Mouse (Mus musculus) liver, embryonic 13.5 days (tissue): ENCODE results near the gene Arl11. TPM values are rescaled to one million over a fixed set of nuclear protein-coding genes. Genes with fewer than 3 reads are reported as not detected.
"Not testable (repeated sequence)": the region's sequence is repeated elsewhere in the genome, so short reads cannot be mapped to it uniquely, and the experiment has no call there.

ENCODE experiments used
- ATAC-seq: fragments of 200-750 bp; cut with Nextera tagmentation; 2 replicates; pipeline ENCODE4 v1.8.0; 2017; ENCODE audit warnings: low read depth, mild to moderate bottlenecking, moderate number of reproducible peaks, moderate library complexity
- DNase-seq: peaks from one replicate; pipeline ENCODE4 v3.0.0; 2022
- H3K27ac ChIP-seq: fragments of 300-500 bp; sonication (generic); 2 replicates; pipeline ENCODE4 v1.5.1; 2015; ENCODE audit warnings: moderate library complexity, mild to moderate bottlenecking, inconsistent platforms
- H3K27me3 ChIP-seq: fragments of 300-500 bp; sonication (generic); 2 replicates; pipeline ENCODE4 v1.6.1; 2015; ENCODE audit warnings: mild to moderate bottlenecking, inconsistent platforms
- H3K36me3 ChIP-seq: fragments of 300-500 bp; sonication (generic); 2 replicates; pipeline ENCODE4 v1.6.1; 2015; ENCODE audit warnings: mild to moderate bottlenecking, inconsistent platforms
- H3K4me1 ChIP-seq: fragments of 300-500 bp; sonication (generic); replicated peaks from 2 replicates; pipeline ENCODE4 v1.6.1; 2015; ENCODE audit warnings: inconsistent platforms
- H3K4me2 ChIP-seq: fragments of 300-500 bp; sonication (generic); 2 replicates; pipeline ENCODE4 v1.6.1; 2015; ENCODE audit warnings: inconsistent platforms, mild to moderate bottlenecking, moderate library complexity
- H3K4me3 ChIP-seq: fragments of 300-500 bp; sonication (generic); replicated peaks from 2 replicates; pipeline ENCODE4 v1.5.1; 2015; ENCODE audit warnings: mild to moderate bottlenecking, inconsistent platforms
- H3K9ac ChIP-seq: fragments of 300-500 bp; sonication (generic); 2 replicates; pipeline ENCODE4 v1.6.1; 2015; ENCODE audit warnings: mild to moderate bottlenecking, inconsistent platforms
- H3K9me3 ChIP-seq: fragments of 300-500 bp; sonication (generic); replicated peaks from 2 replicates; pipeline ENCODE4 v1.6.1; 2016; ENCODE audit warnings: inconsistent platforms
- WGBS: fragments of 180-500 bp; shearing (Covaris S2); methylation state at CpG from one replicate; pipeline ENCODE4 v1.1.7; 2015; ENCODE audit not compliant: insufficient replicate concordance; 5-methylcytosine and 5-hydroxymethylcytosine counted together
- polyA plus RNA-seq: library from polyadenylated mRNA; unstranded; fragments of >200 nt; fragmentation: Nextera tagmentation; extraction: Ambion mirVana; gene quantifications from 2 replicates; pipeline ENCODE4 v1.2.1, GENCODE M21; 2015

Arl11 gene
- polyA plus RNA-seq, 1 experiment from 2014 or later = 1.1 TPM

- no peak overlapping the region for H3K9ac ChIP-seq
- H3K4me2 ChIP-seq = no peak overlapping the region
- no peak for ATAC-seq
- no peak overlapping the region for H3K4me3 ChIP-seq
- no peaks in the 10 kb centered on the region for H3K4me1 ChIP-seq
- no peak overlapping the region for H3K27ac ChIP-seq
- H3K9me3 ChIP-seq = no peaks in the 10 kb centered on the region
- H3K36me3 ChIP-seq = no peaks in the 10 kb centered on the region
- no peaks in the 10 kb centered on the region for H3K27me3 ChIP-seq
- no peak for DNase-seq
- 16% methylated on average over 2 of the region's 2 CpGs for WGBS
Observed at GRCm38 (mm10) chr14:61301323-61301722, 8.2 kb upstream of the Arl11 start.

GRCm38 (mm10) chr14:61302428-61302827 is 7.1 kb upstream of the Arl11 start:
- H3K4me3 ChIP-seq = no peak overlapping the region
- H3K9ac ChIP-seq = no peak overlapping the region
- ATAC-seq (no peak), DNase-seq (no peak)
- no peaks in the 10 kb centered on the region for H3K36me3 ChIP-seq
- no peaks in the 10 kb centered on the region for H3K4me1 ChIP-seq
- no peaks in the 10 kb centered on the region for H3K27me3 ChIP-seq
- WGBS = 43% methylated on average over 2 of the region's 2 CpGs
- H3K9me3 ChIP-seq = no peaks in the 10 kb centered on the region
- no peak overlapping the region for H3K4me2 ChIP-seq
- H3K27ac ChIP-seq = no peak overlapping the region

GRCm38 (mm10) chr14:61303969-61304609 is 5.5 kb upstream of the Arl11 start:
- H3K9me3 ChIP-seq = no peaks in the 10 kb centered on the region
- no peak for ATAC-seq
- no peaks in the 10 kb centered on the region for H3K27me3 ChIP-seq
- no peak overlapping the region for H3K4me3 ChIP-seq
- no peaks in the 10 kb centered on the region for H3K4me1 ChIP-seq
- H3K36me3 ChIP-seq = no peaks in the 10 kb centered on the region
- WGBS = 70% methylated on average over 4 of the region's 4 CpGs
- no peak overlapping the region for H3K27ac ChIP-seq
- no peak overlapping the region for H3K9ac ChIP-seq
- no peak overlapping the region for H3K4me2 ChIP-seq
- no peak for DNase-seq

GRCm38 (mm10) chr14:61310036-61310772 is 651 bp downstream of the Arl11 start:
- no peak for DNase-seq
- no peaks in the 10 kb centered on the region for H3K9me3 ChIP-seq
- H3K4me2 ChIP-seq = peak overlapping the region; percentile 26
- H3K9ac ChIP-seq = no peak overlapping the region
- 0 out of 2 replicates have a peak overlapping the region, but pooled peaks have one; percentile 18 for H3K27ac ChIP-seq
- H3K4me3 ChIP-seq = no peak overlapping the region
- 0 out of 2 replicates have a peak, but pooled peaks cover 14% of the 10 kb centered on the region for H3K4me1 ChIP-seq
- 44% methylated on average over 7 of the region's 7 CpGs for WGBS
- no peaks in the 10 kb centered on the region for H3K27me3 ChIP-seq
- no peak for ATAC-seq
- no peaks in the 10 kb centered on the region for H3K36me3 ChIP-seq

- no peaks in the 10 kb centered on the region for H3K36me3 ChIP-seq
- ATAC-seq = no peak
- 0 out of 2 replicates have a peak, but pooled peaks cover 14% of the 10 kb centered on the region for H3K4me1 ChIP-seq
- no peaks in the 10 kb centered on the region for H3K9me3 ChIP-seq
- no peak overlapping the region for H3K9ac ChIP-seq
- no peaks in the 10 kb centered on the region for H3K27me3 ChIP-seq
- H3K4me2 ChIP-seq = peak overlapping the region; percentile 26
- DNase-seq = no peak
- no peak overlapping the region for H3K27ac ChIP-seq
- WGBS = 36% methylated on average over 12 of the region's 12 CpGs
- H3K4me3 ChIP-seq = no peak overlapping the region
Observed at GRCm38 (mm10) chr14:61310963-61311362, 1.4 kb downstream of the Arl11 start.

GRCm38 (mm10) chr14:61316861-61317260 is 7.3 kb downstream of the Arl11 start:
- Histone ChIP-seq H3K9ac (no peak overlapping the region), H3K4me2 (no peak overlapping the region), H3K27me3 (no peaks in the 10 kb centered on the region), H3K4me3 (no peak overlapping the region), H3K4me1 (peaks cover 8% of the 10 kb centered on the region; the same call in 1 of the 2 replicates), H3K36me3 (no peaks in the 10 kb centered on the region), H3K9me3 (no peaks in the 10 kb centered on the region), H3K27ac (no peak overlapping the region)
- no peak for ATAC-seq
- WGBS = 31% methylated on average over 4 of the region's 4 CpGs
- no peak for DNase-seq

GRCm38 (mm10) chr14:61320765-61321164 is 11.2 kb downstream of the Arl11 start:
- DNase-seq (no peak), ATAC-seq (peak; percentile 51; the same call in 1 of the 2 replicates)
- Histone ChIP-seq H3K9ac (no peak overlapping the region), H3K4me1 (peaks cover 8% of the 10 kb centered on the region; the same call in 1 of the 2 replicates), H3K27ac (no peak overlapping the region), H3K9me3 (no peaks in the 10 kb centered on the region), H3K27me3 (no peaks in the 10 kb centered on the region), H3K4me2 (no peak overlapping the region), H3K4me3 (no peak overlapping the region), H3K36me3 (no peaks in the 10 kb centered on the region)
- 63% methylated on average over 1 of the region's 1 CpGs for WGBS

- ATAC-seq = no peak
- Histone ChIP-seq H3K27me3 (no peaks in the 10 kb centered on the region), H3K9ac (no peak overlapping the region), H3K9me3 (no peaks in the 10 kb centered on the region), H3K4me2 (no peak overlapping the region), H3K4me1 (peaks cover 8% of the 10 kb centered on the region; the same call in 1 of the 2 replicates), H3K36me3 (no peaks in the 10 kb centered on the region), H3K4me3 (no peak overlapping the region), H3K27ac (no peak overlapping the region)
- no peak for DNase-seq
- WGBS = 65% methylated on average over 4 of the region's 4 CpGs
Observed at GRCm38 (mm10) chr14:61321200-61321599, 11.6 kb downstream of the Arl11 start.

- no peaks in the 10 kb centered on the region for H3K36me3 ChIP-seq
- H3K4me2 ChIP-seq = no peak overlapping the region
- no peak overlapping the region for H3K9ac ChIP-seq
- ATAC-seq (no peak), DNase-seq (no peak)
- H3K9me3 ChIP-seq = no peaks in the 10 kb centered on the region
- peaks cover 10% of the 10 kb centered on the region; the same call in 1 of the 2 replicates for H3K4me1 ChIP-seq
- H3K27ac ChIP-seq = no peak overlapping the region
- no peak overlapping the region for H3K4me3 ChIP-seq
- 58% methylated on average over 1 of the region's 1 CpGs for WGBS
- H3K27me3 ChIP-seq = no peaks in the 10 kb centered on the region
Observed at GRCm38 (mm10) chr14:61322740-61323139, 13.2 kb downstream of the Arl11 start.

GRCm38 (mm10) chr14:61327007-61327406 is 17.5 kb downstream of the Arl11 start:
- H3K36me3 ChIP-seq, H3K9me3 ChIP-seq, H3K27ac ChIP-seq, H3K9ac ChIP-seq, H3K4me3 ChIP-seq, H3K27me3 ChIP-seq, H3K4me1 ChIP-seq, DNase-seq, ATAC-seq: not testable (repeated sequence)
- peak overlapping the region; percentile 51; the same call in 1 of the 2 replicates for H3K4me2 ChIP-seq
- 23% methylated on average over 6 of the region's 6 CpGs for WGBS

- peaks cover 9% of the 10 kb centered on the region; the same call in 1 of the 2 replicates for H3K4me1 ChIP-seq
- H3K4me3 ChIP-seq = peak overlapping the region; percentile 23
- no peaks in the 10 kb centered on the region for H3K9me3 ChIP-seq
- H3K27me3 ChIP-seq = no peaks in the 10 kb centered on the region
- H3K4me2 ChIP-seq = peak overlapping the region; percentile 51
- peak overlapping the region; percentile 44; the same call in 1 of the 2 replicates for H3K9ac ChIP-seq
- DNase-seq = peak; percentile 16
- ATAC-seq = peak; percentile 65
- 33% methylated on average over 19 of the region's 19 CpGs for WGBS
- no peaks in the 10 kb centered on the region for H3K36me3 ChIP-seq
- no peak overlapping the region for H3K27ac ChIP-seq
Observed at GRCm38 (mm10) chr14:61327618-61328450, 18.3 kb downstream of the Arl11 start.
